Mouse (Mus musculus) hindbrain, postnatal 0 days (tissue): ENCODE measurements around the gene Crtam. TPM values are rescaled to one million over a fixed set of nuclear protein-coding genes. Genes with fewer than 3 reads are reported as not detected.

Source experiments
- ATAC-seq: fragments of 200-750 bp; cut with Nextera tagmentation; 2 replicates; pipeline ENCODE4 v1.8.0; 2017; ENCODE audit warnings: mild to moderate bottlenecking, moderate TSS enrichment, moderate library complexity
- DNase-seq: peaks from one replicate; pipeline ENCODE4 v3.0.0-alpha.2; 2015; ENCODE audit warnings: low spot score
- H3K27ac ChIP-seq: fragments of 300-500 bp; sonication (generic); 2 replicates; pipeline ENCODE4 v1.5.1; 2014; ENCODE audit warnings: mild to moderate bottlenecking
- H3K27me3 ChIP-seq: fragments of 300-500 bp; sonication (generic); 2 replicates; pipeline ENCODE4 v1.6.1; 2014; ENCODE audit warnings: low read length, mixed read lengths; ENCODE audit not compliant: insufficient read depth
- H3K36me3 ChIP-seq: fragments of 300-500 bp; sonication (generic); 2 replicates; pipeline ENCODE4 v1.6.1; 2014; ENCODE audit warnings: low read length, mixed read lengths; ENCODE audit not compliant: insufficient read depth
- H3K4me1 ChIP-seq: fragments of 300-500 bp; sonication (generic); 2 replicates; pipeline ENCODE4 v1.6.1; 2014; ENCODE audit warnings: antibody characterized with exemption, low read length, mixed read lengths; ENCODE audit not compliant: insufficient read depth
- H3K4me2 ChIP-seq: fragments of 300-500 bp; sonication (generic); 2 replicates; pipeline ENCODE4 v1.6.1; 2014; ENCODE audit warnings: low read depth, mild to moderate bottlenecking, low read length, moderate library complexity, mixed read lengths
- H3K4me3 ChIP-seq: fragments of 300-500 bp; sonication (generic); 2 replicates; pipeline ENCODE4 v1.5.1; 2014; ENCODE audit warnings: low read length
- H3K9ac ChIP-seq: fragments of 300-500 bp; sonication (generic); replicated peaks from 2 replicates; pipeline ENCODE4 v1.6.1; 2014; ENCODE audit warnings: mild to moderate bottlenecking, low read length, moderate library complexity, mixed read lengths
- H3K9me3 ChIP-seq: fragments of 300-500 bp; sonication (generic); 2 replicates; pipeline ENCODE4 v1.6.1; 2016; ENCODE audit warnings: low read length, mixed read lengths
- CTCF ChIP-seq: IDR thresholded peaks from 2 replicates; pipeline ENCODE4 v1.5.1; 2016; ENCODE audit warnings: antibody characterized with exemption, control low read depth, low read depth
- WGBS: fragments of 180-500 bp; shearing (Covaris S2); extraction: QIAGEN DNeasy Blood & Tissue Kit; methylation state at CpG from one replicate; pipeline ENCODE4 v1.1.7; 2014; 5-methylcytosine and 5-hydroxymethylcytosine counted together
- polyA plus RNA-seq: library from polyadenylated mRNA; unstranded; fragments of >200 nt; fragmentation: Nextera tagmentation; extraction: Ambion mirVana; gene quantifications from 2 replicates; pipeline ENCODE4 v1.2.1, GENCODE M21; 2015
- total RNA-seq: library from RNA; depleted of rRNA; stranded (reverse); fragments of >200 nt; gene quantifications from 2 replicates; pipeline ENCODE4 v1.2.3, GENCODE M21; 2014

Gene Crtam
- total and polyA plus RNA-seq, 2 experiments from 2014 or later, result 0.21 to 0.42 TPM

DNA sequence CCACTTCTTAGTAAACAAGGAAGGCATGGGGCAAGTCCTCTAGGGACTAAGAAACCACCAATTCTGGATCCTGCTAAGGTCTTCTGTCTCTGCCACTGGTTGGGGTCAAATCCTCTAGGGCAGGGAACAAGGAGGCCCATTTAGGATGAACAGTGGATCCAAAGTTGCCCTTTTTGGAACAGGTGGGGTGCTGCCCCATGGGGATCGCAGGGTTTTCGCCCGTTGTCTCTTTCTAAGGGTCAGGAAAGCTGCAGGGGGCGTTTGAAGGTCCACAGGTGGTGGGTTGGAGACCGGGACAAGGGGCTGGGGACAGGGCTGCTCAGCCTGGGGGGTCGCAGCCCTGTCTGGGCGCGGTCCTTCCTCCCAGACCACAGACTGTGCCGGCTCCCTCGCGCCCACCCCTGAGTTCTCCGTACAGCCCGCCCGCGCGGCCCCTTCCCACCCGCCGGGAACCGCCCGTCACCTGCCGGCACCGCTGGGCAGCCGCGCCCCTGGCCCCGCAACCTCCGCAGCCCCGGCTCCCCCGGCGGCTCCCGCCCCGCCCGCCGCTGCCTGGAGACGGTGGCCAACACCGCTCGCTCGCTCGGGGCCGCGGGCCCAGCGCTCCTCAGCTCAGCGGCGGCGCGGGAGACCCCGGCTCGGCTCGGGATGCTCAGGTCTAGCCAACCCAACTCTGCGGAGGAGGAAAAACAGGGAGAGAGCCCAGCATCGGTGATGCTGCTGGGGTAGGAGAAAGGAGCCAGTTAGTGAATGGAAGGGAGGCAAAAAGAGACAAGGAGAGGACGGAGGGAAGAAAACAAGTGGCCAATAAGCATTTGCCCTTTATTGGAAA, 40.6 kb downstream of the Crtam start, which contains the start of gene Jhy:
Gene Jhy (minus strand): TSS at position 533 of the 832 bp plus-strand sequence.
- Histone ChIP-seq H3K27ac (peak within 1 kb of the TSS; percentile 54), H3K36me3 (no peaks in the 10 kb centered on the region), H3K27me3 (no peaks in the 10 kb centered on the region; the same call in 1 of the 2 replicates), H3K9ac (peak within 1 kb of the TSS; percentile 70), H3K9me3 (no peaks in the 10 kb centered on the region), H3K4me2 (peak within 1 kb of the TSS; percentile 97), H3K4me3 (peak within 1 kb of the TSS; percentile 57), H3K4me1 (0 out of 2 replicates have a peak, but pooled peaks cover 2% of the 10 kb centered on the region)
- peak; percentile 55 for DNase-seq
- no peak for TF ChIP-seq CTCF
- WGBS, result 2% methylated on average over 47 of the region's 51 CpGs
- ATAC-seq, result peak; percentile 62

DNA sequence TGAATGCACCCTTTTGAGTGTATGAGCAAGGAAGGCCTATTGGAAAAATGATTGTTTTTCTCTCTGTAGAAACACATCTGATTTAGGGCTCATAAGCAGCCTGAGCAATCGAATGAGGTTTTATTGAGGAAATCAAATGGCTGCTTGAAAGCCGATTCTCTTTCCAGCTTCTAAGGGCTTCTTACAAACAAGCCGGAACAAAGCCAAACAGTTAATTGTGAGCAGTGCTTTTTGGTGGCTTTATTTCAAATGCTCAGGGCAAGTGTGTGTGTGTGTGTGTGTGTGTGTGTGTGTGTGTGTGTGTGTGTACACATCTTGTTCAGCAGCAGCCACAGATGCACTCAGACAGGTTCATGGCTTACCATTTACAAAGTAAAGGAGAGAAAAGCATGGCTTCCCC, 43.0 kb downstream of the Crtam start:
- ATAC-seq (no peak), DNase-seq (no peak)
- Histone ChIP-seq H3K9me3 (no peaks in the 10 kb centered on the region), H3K27ac (no peak overlapping the region), H3K36me3 (no peaks in the 10 kb centered on the region), H3K4me3 (no peak overlapping the region), H3K27me3 (no peaks in the 10 kb centered on the region; the same call in 1 of the 2 replicates), H3K4me2 (no peak overlapping the region), H3K9ac (no peak overlapping the region), H3K4me1 (0 out of 2 replicates have a peak, but pooled peaks cover 2% of the 10 kb centered on the region)
- 60% methylated on average over 3 of the region's 3 CpGs for WGBS
- TF ChIP-seq CTCF, result no peak

DNA sequence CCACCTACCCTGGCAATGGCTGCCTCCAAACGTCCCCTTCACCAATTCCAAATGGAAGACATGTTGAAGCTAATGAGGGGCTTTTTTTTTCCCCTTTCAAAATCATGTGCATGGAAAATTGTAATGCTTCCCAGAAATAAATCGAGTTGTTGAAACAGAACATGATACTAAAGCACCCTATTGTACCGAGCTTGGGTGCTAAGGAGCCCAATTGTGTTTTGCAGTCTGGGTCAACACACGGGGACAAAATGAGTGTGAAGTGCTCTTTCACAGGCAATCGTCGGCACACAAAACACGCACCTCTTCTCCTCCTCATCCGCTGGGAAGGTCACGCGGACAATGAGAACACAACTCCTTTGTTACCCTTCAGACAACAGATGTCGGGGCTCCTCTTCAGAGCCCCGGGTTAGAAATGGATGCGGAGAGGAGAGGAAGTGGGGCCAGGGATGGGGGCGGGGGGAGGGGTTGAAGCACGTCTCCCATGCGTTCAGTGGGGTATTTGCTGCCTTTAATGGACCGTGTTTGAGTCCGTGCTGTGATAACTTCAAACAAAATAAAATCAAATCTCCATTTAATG, 55.3 kb downstream of the Crtam start:
- Histone ChIP-seq H3K27ac (no peak overlapping the region), H3K9ac (no peak overlapping the region), H3K9me3 (no peaks in the 10 kb centered on the region), H3K36me3 (no peaks in the 10 kb centered on the region), H3K27me3 (no peaks in the 10 kb centered on the region), H3K4me2 (peak overlapping the region; percentile 42), H3K4me3 (0 out of 2 replicates have a peak overlapping the region, but pooled peaks have one; percentile 1), H3K4me1 (no peaks in the 10 kb centered on the region)
- TF ChIP-seq CTCF, result no peak
- ATAC-seq (no peak), DNase-seq (peak; percentile 13)
- 22% methylated on average over 18 of the region's 18 CpGs for WGBS

DNA sequence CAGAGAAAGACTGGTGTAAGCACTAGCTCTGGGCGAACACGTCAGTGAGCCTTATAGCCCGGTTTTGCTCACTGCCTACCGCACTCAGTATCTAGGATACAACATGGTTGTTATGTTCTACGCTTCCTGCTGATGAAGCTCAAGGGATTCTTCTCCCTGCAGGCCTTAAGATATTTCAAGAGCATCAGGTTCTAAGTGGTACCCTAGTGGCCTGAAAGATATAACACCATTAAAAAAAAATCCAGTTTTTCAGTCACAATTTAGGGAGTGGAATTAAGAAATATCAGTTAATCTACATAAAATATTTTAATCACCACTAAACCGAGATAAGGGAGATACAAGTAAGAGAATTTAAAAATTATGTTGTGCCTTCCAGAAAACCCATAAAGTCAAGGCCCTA, 56.0 kb downstream of the Crtam start:
- no peak overlapping the region for H3K27ac ChIP-seq

DNA sequence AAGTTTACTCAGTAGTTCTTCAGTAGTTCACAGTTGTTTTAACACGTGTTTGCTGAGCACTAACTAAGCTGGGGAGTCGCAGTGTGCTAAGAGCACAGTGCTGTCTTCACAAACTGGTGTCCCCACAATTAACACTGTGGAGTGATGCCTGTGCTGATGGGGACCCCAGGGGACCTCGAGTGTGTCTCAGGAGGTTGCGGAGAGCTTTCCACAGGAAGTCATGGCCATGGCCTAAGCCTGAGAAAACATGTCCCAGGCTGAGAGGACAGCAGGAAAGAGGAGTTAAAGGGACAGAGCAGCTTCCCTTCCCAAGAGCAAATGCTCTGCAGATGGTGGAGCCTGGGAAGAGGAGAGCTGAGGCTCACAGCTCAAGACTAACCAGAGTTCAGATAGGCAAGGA, 57.3 kb downstream of the Crtam start:
- no peaks in the 10 kb centered on the region for H3K36me3 ChIP-seq
- DNase-seq, result no peak
- H3K4me2 ChIP-seq, result no peak overlapping the region
- 79% methylated on average over 4 of the region's 4 CpGs for WGBS
- H3K27ac ChIP-seq, result no peak overlapping the region
- ATAC-seq, result no peak
- no peaks in the 10 kb centered on the region for H3K4me1 ChIP-seq
- no peaks in the 10 kb centered on the region for H3K27me3 ChIP-seq
- no peak overlapping the region for H3K4me3 ChIP-seq
- no peak for TF ChIP-seq CTCF
- no peaks in the 10 kb centered on the region for H3K9me3 ChIP-seq
- no peak overlapping the region for H3K9ac ChIP-seq

More for the DNA sequence above, 56.0 kb downstream of the Crtam start:
- TF ChIP-seq CTCF, result peak; percentile 14; the same call in 1 of the 2 replicates
- Histone ChIP-seq H3K4me3 (no peak overlapping the region), H3K4me1 (no peaks in the 10 kb centered on the region), H3K36me3 (no peaks in the 10 kb centered on the region), H3K27me3 (no peaks in the 10 kb centered on the region), H3K9ac (no peak overlapping the region), H3K4me2 (no peak overlapping the region), H3K9me3 (no peaks in the 10 kb centered on the region)
- WGBS, result 81% methylated on average over 6 of the region's 6 CpGs
- DNase-seq (peak; percentile 15), ATAC-seq (no peak)

DNA sequence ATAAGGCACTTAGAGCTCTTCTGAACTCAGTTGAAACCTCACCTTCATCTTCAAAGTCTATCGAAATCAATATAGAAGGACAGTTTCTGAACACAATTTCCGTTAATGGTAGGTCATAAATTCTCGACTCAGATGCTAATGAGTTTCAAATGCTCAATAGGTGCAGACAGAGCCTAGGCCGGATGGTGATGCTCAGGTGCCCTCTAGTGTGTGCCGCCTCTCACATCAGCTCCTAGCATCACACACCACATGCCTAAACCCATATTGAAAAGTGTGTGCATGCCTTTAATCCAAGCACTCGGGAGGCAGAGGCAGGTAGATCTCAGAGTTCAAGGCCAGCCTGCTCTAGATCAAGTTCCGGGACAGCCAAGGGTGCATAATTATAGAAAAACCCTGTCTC, 67.0 kb downstream of the Crtam start:
- 68% methylated on average over 7 of the region's 7 CpGs for WGBS
- Histone ChIP-seq H3K9me3 (no peaks in the 10 kb centered on the region), H3K9ac (no peak overlapping the region), H3K27ac (no peak overlapping the region), H3K4me1 (no peaks in the 10 kb centered on the region), H3K4me2 (no peak overlapping the region), H3K27me3 (no peaks in the 10 kb centered on the region), H3K4me3 (no peak overlapping the region), H3K36me3 (no peaks in the 10 kb centered on the region)
- peak; percentile 66 for TF ChIP-seq CTCF
- DNase-seq, result peak; percentile 42
- ATAC-seq, result 0 out of 2 replicates have a peak, but pooled peaks have one; percentile 53
